Mouse (Mus musculus): ENCODE measurements around the gene Rrbp1. TPM values are rescaled to one million over a fixed set of nuclear protein-coding genes. Genes with fewer than 3 reads are reported as not detected.

Gene Rrbp1
- polyA plus RNA-seq, 1 experiment from 2014 or later = 41.8 TPM

DNA sequence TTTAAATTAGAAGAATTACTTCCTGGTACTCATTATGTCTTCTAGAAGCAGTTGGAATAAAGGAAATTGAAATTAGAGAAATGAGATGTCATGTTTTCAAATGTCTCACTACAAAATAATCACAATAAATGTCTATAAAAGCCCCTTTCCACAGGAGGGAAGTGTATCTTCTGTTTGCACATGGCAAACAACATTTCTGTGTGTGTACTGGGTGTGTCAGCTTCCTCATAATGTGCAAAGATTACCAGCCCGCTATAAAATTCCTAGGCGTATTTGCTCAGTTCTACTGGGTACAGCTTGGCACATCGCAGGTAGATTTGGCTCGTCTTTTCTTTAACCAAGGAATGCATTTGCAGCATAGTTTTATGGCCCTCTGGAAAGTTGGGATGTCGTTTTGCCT is 93.4 kb downstream of the Rrbp1 start:
- no peak overlapping the region for H3K4me2 ChIP-seq (ENCODE audit: low read depth, low read length)
- WGBS = 88% methylated on average over 5 of the region's 5 CpGs
- ATAC-seq (replicated peaks; ENCODE audit: insufficient number of reproducible peaks, low FRiP score, low TSS enrichment, low read depth) = no peak

DNA sequence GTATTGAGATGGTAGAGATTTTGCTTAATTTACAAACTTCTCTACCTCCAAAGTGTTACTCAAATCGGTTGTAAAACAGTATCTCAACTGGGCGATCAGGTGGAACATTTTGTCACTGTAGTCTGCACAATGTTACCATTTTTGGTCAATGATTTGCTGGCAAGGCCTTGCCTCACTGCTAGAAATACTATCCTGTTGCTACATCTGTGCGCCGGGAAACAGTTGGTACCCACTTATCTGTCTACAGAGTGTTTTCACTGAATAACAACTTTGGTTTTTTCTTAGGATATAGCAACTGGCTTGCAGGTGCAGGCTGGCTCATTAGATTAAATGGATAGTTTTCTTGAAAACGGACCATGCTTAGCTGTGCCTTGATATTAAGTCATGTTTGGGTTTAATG is 94.8 kb downstream of the Rrbp1 start:
- DNase-seq (ENCODE audit: low spot score) (peak; percentile 20), ATAC-seq (replicated peaks; ENCODE audit: insufficient number of reproducible peaks, low FRiP score, low TSS enrichment, low read depth) (no peak)
- Histone ChIP-seq H3K9me3 (replicated peaks; ENCODE audit: control insufficient read depth, low read length) (no peaks in the 10 kb centered on the region), H3K27me3 (ENCODE audit: control insufficient read depth, insufficient read depth, low read length) (no peaks in the 10 kb centered on the region), H3K27ac (replicated peaks; ENCODE audit: low read depth, low read length) (peak overlapping the region; percentile 90; the same call in 1 of the 2 replicates), H3K9ac (replicated peaks; ENCODE audit: low read length) (peak overlapping the region; percentile 86), H3K4me3 (ENCODE audit: low read depth, low read length) (peak overlapping the region; percentile 71), H3K4me1 (ENCODE audit: control insufficient read depth, insufficient read depth, low read length) (no peaks in the 10 kb centered on the region), H3K36me3 (replicated peaks; ENCODE audit: control insufficient read depth, insufficient read depth, low read depth, low read length) (no peaks in the 10 kb centered on the region), H3K4me2 (ENCODE audit: low read depth, low read length) (peak overlapping the region; percentile 57)
- 11% methylated on average over 5 of the region's 5 CpGs for WGBS

More for the DNA sequence above, 93.4 kb downstream of the Rrbp1 start:
- Histone ChIP-seq H3K9me3 (replicated peaks; ENCODE audit: control insufficient read depth, low read length) (no peaks in the 10 kb centered on the region), H3K9ac (replicated peaks; ENCODE audit: low read length) (no peak overlapping the region), H3K4me3 (ENCODE audit: low read depth, low read length) (no peak overlapping the region), H3K27ac (replicated peaks; ENCODE audit: low read depth, low read length) (no peak overlapping the region), H3K36me3 (replicated peaks; ENCODE audit: control insufficient read depth, insufficient read depth, low read depth, low read length) (no peaks in the 10 kb centered on the region), H3K27me3 (ENCODE audit: control insufficient read depth, insufficient read depth, low read length) (no peaks in the 10 kb centered on the region), H3K4me1 (ENCODE audit: control insufficient read depth, insufficient read depth, low read length) (no peaks in the 10 kb centered on the region)
- no peak for DNase-seq (ENCODE audit: low spot score)

DNA sequence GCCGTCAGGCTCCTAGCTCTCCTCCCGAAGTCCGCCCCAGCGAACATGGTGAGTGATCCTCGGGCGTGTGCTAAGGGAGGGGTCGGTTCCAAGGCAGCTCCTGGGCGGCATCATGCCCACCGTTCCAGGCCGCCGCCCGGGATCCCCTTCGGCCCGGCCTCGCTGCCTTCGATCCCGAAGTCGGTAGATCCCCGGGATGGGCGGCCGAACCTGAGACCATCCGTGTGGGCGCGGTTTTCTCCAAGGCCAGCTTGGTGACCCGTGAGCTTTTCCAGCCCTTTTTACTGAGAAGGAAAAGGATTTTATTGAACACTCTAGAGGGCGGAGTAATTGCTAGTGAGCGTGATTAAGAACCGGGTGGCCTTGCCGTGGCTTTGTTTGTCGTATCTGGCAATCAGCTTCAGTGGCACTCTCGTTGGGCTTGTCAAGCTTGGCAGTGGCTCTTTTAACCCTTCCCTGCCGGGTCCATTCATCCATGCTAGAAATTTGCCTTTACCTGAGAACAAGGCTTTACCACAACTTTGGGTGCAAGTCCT is 95.4 kb downstream of the Rrbp1 start:
- peak; percentile 16; the same call in 1 of the 2 replicates for ATAC-seq (replicated peaks; ENCODE audit: insufficient number of reproducible peaks, low FRiP score, low TSS enrichment, low read depth)

GRCm38 (mm10) chr2:143914760-143915599 is 96.1 kb downstream of the Rrbp1 start, which contains the start of gene Dstn:
Gene Dstn, plus strand, starts transcription at chr2:143915320.
- ATAC-seq (replicated peaks; ENCODE audit: insufficient number of reproducible peaks, low FRiP score, low TSS enrichment, low read depth) = peak; percentile 100
- no peaks in the 10 kb centered on the region for H3K27me3 ChIP-seq (ENCODE audit: control insufficient read depth, insufficient read depth, low read length)
- no peaks in the 10 kb centered on the region for H3K4me1 ChIP-seq (ENCODE audit: control insufficient read depth, insufficient read depth, low read length)
- under 1% methylated on average over 71 of the region's 71 CpGs for WGBS
- peak within 1 kb of the TSS; percentile 90 for H3K27ac ChIP-seq (replicated peaks; ENCODE audit: low read depth, low read length)
- peak within 1 kb of the TSS; percentile 86 for H3K9ac ChIP-seq (replicated peaks; ENCODE audit: low read length)
- H3K4me3 ChIP-seq (ENCODE audit: low read depth, low read length) = peak within 1 kb of the TSS; percentile 71
- no peaks in the 10 kb centered on the region for H3K9me3 ChIP-seq (replicated peaks; ENCODE audit: control insufficient read depth, low read length)
- DNase-seq (ENCODE audit: low spot score) = peak; percentile 95
- no peaks in the 10 kb centered on the region for H3K36me3 ChIP-seq (replicated peaks; ENCODE audit: control insufficient read depth, insufficient read depth, low read depth, low read length)
- H3K4me2 ChIP-seq (ENCODE audit: low read depth, low read length) = peak within 1 kb of the TSS; percentile 57

More for the DNA sequence above, 95.4 kb downstream of the Rrbp1 start:
- no peaks in the 10 kb centered on the region for H3K4me1 ChIP-seq (ENCODE audit: control insufficient read depth, insufficient read depth, low read length)
- peak overlapping the region; percentile 57 for H3K4me2 ChIP-seq (ENCODE audit: low read depth, low read length)
- H3K9me3 ChIP-seq (replicated peaks; ENCODE audit: control insufficient read depth, low read length) = no peaks in the 10 kb centered on the region
- no peaks in the 10 kb centered on the region for H3K27me3 ChIP-seq (ENCODE audit: control insufficient read depth, insufficient read depth, low read length)
- peak overlapping the region; percentile 86 for H3K9ac ChIP-seq (replicated peaks; ENCODE audit: low read length)
- peak; percentile 70 for DNase-seq (ENCODE audit: low spot score)
- H3K4me3 ChIP-seq (ENCODE audit: low read depth, low read length) = peak overlapping the region; percentile 71
- peak overlapping the region; percentile 90 for H3K27ac ChIP-seq (replicated peaks; ENCODE audit: low read depth, low read length)
- H3K36me3 ChIP-seq (replicated peaks; ENCODE audit: control insufficient read depth, insufficient read depth, low read depth, low read length) = no peaks in the 10 kb centered on the region
- WGBS = 0% methylated on average over 32 of the region's 32 CpGs

DNA sequence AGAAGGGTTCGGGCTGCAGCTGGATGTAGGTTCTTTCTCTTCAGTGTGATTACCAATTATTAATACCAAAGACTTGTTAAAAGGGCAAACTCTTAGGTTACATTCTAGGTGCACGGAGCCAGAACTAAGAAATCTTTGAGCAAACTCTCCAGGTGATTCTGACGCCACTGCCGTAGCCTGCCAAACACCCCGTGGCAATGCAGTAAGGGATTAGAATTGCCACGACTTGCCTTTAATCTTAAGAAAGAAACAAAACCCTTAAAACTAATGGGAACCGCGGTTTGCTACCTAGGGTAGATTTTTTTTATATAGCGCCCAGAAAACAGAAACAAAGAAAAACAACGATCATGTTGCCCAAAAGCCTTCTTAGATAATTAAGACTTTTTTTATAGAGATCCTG is 96.8 kb downstream of the Rrbp1 start:
- Histone ChIP-seq H3K27ac (replicated peaks; ENCODE audit: low read depth, low read length) (peak overlapping the region; percentile 90), H3K4me2 (ENCODE audit: low read depth, low read length) (peak overlapping the region; percentile 57), H3K9ac (replicated peaks; ENCODE audit: low read length) (peak overlapping the region; percentile 86), H3K9me3 (replicated peaks; ENCODE audit: control insufficient read depth, low read length) (no peaks in the 10 kb centered on the region), H3K4me1 (ENCODE audit: control insufficient read depth, insufficient read depth, low read length) (no peaks in the 10 kb centered on the region), H3K36me3 (replicated peaks; ENCODE audit: control insufficient read depth, insufficient read depth, low read depth, low read length) (no peaks in the 10 kb centered on the region), H3K27me3 (ENCODE audit: control insufficient read depth, insufficient read depth, low read length) (no peaks in the 10 kb centered on the region), H3K4me3 (ENCODE audit: low read depth, low read length) (peak overlapping the region; percentile 71)
- 5% methylated on average over 10 of the region's 10 CpGs for WGBS
- DNase-seq (ENCODE audit: low spot score) (peak; percentile 40), ATAC-seq (replicated peaks; ENCODE audit: insufficient number of reproducible peaks, low FRiP score, low TSS enrichment, low read depth) (no peak)

DNA sequence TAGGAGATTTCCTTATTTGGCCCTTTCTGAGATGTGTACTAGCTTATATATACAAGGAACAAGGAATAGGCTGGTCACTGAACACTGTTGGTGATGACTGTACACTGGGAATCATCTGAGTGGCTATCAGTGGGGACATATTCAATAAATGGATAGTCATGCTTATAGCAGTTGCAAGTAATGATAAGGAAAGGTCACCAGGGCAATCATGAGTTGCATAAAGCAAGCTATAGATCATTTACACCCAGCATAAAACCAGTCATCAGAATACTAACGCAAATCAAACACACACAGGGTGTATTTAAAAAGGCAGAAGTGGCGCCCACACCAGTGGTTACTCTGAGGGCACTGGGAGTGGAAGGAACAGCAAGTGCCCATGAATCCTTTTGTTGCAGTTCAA is 98.9 kb downstream of the Rrbp1 start:
- no peak overlapping the region for H3K4me2 ChIP-seq (ENCODE audit: low read depth, low read length)
- no peaks in the 10 kb centered on the region for H3K27me3 ChIP-seq (ENCODE audit: control insufficient read depth, insufficient read depth, low read length)
- DNase-seq (ENCODE audit: low spot score) = no peak
- no peak for ATAC-seq (replicated peaks; ENCODE audit: insufficient number of reproducible peaks, low FRiP score, low TSS enrichment, low read depth)
- no peak overlapping the region for H3K4me3 ChIP-seq (ENCODE audit: low read depth, low read length)
- H3K4me1 ChIP-seq (ENCODE audit: control insufficient read depth, insufficient read depth, low read length) = no peaks in the 10 kb centered on the region
- no peak overlapping the region for H3K9ac ChIP-seq (replicated peaks; ENCODE audit: low read length)
- no peaks in the 10 kb centered on the region for H3K36me3 ChIP-seq (replicated peaks; ENCODE audit: control insufficient read depth, insufficient read depth, low read depth, low read length)
- WGBS = 86% methylated on average over 2 of the region's 2 CpGs
- H3K27ac ChIP-seq (replicated peaks; ENCODE audit: low read depth, low read length) = no peak overlapping the region
- no peaks in the 10 kb centered on the region for H3K9me3 ChIP-seq (replicated peaks; ENCODE audit: control insufficient read depth, low read length)

DNA sequence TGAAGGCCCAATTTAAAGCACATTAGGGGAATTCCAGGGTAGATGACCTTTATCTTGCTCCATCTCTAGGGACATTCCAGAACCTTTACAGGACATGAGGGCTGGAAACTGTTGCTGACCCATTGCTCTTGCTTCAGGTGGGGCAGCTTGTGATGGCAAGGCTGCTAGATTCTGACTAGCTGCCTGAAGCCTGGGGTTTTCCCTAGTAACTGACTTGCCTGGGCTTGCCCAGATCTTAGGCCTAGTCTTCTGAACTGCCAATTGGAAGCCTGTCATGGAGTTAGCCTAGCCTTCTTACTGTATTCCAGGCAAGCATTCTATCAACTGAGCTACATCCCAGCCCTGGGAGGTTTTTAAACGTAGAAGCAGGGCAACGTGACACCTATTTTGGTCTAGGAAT is 101.8 kb downstream of the Rrbp1 start:
- H3K4me1 ChIP-seq (ENCODE audit: control insufficient read depth, insufficient read depth, low read length) = no peaks in the 10 kb centered on the region
- H3K36me3 ChIP-seq (replicated peaks; ENCODE audit: control insufficient read depth, insufficient read depth, low read depth, low read length) = no peaks in the 10 kb centered on the region
- H3K27ac ChIP-seq (replicated peaks; ENCODE audit: low read depth, low read length) = no peak overlapping the region
- no peak overlapping the region for H3K4me3 ChIP-seq (ENCODE audit: low read depth, low read length)
- DNase-seq (ENCODE audit: low spot score) (no peak), ATAC-seq (replicated peaks; ENCODE audit: insufficient number of reproducible peaks, low FRiP score, low TSS enrichment, low read depth) (no peak)
- H3K27me3 ChIP-seq (ENCODE audit: control insufficient read depth, insufficient read depth, low read length) = no peaks in the 10 kb centered on the region
- WGBS = 71% methylated on average over 2 of the region's 2 CpGs
- H3K9me3 ChIP-seq (replicated peaks; ENCODE audit: control insufficient read depth, low read length) = no peaks in the 10 kb centered on the region
- H3K4me2 ChIP-seq (ENCODE audit: low read depth, low read length) = no peak overlapping the region
- H3K9ac ChIP-seq (replicated peaks; ENCODE audit: low read length) = no peak overlapping the region

DNA sequence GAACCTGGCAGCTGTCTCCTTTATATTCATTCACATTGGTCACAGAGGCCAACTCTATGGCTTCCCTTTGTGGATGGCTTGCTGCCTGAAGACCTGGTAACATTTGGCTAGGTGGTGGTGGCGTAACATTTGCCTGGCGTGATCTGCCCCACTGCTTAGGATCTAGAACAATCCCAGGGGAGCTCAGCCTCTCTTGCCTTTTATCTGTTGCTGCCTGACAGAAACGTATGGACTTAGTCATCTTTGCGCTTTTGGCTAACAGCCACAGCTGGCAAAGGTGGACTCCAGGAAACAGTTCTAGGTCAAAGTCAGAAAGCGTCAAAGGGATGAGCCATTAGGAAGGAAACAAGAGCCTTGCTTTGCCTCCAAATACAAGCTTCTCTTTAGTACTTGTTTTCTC is 106.2 kb downstream of the Rrbp1 start:
- no peak for ATAC-seq (replicated peaks; ENCODE audit: insufficient number of reproducible peaks, low FRiP score, low TSS enrichment, low read depth)
- no peak overlapping the region for H3K27ac ChIP-seq (replicated peaks; ENCODE audit: low read depth, low read length)
- H3K4me1 ChIP-seq (ENCODE audit: control insufficient read depth, insufficient read depth, low read length) = no peaks in the 10 kb centered on the region
- no peaks in the 10 kb centered on the region for H3K9me3 ChIP-seq (replicated peaks; ENCODE audit: control insufficient read depth, low read length)
- WGBS = 82% methylated on average over 5 of the region's 5 CpGs
- no peaks in the 10 kb centered on the region for H3K36me3 ChIP-seq (replicated peaks; ENCODE audit: control insufficient read depth, insufficient read depth, low read depth, low read length)
- no peaks in the 10 kb centered on the region for H3K27me3 ChIP-seq (ENCODE audit: control insufficient read depth, insufficient read depth, low read length)
- DNase-seq (ENCODE audit: low spot score) = no peak
- no peak overlapping the region for H3K9ac ChIP-seq (replicated peaks; ENCODE audit: low read length)
- no peak overlapping the region for H3K4me3 ChIP-seq (ENCODE audit: low read depth, low read length)
- H3K4me2 ChIP-seq (ENCODE audit: low read depth, low read length) = no peak overlapping the region
